In the genomic region with DNA sequence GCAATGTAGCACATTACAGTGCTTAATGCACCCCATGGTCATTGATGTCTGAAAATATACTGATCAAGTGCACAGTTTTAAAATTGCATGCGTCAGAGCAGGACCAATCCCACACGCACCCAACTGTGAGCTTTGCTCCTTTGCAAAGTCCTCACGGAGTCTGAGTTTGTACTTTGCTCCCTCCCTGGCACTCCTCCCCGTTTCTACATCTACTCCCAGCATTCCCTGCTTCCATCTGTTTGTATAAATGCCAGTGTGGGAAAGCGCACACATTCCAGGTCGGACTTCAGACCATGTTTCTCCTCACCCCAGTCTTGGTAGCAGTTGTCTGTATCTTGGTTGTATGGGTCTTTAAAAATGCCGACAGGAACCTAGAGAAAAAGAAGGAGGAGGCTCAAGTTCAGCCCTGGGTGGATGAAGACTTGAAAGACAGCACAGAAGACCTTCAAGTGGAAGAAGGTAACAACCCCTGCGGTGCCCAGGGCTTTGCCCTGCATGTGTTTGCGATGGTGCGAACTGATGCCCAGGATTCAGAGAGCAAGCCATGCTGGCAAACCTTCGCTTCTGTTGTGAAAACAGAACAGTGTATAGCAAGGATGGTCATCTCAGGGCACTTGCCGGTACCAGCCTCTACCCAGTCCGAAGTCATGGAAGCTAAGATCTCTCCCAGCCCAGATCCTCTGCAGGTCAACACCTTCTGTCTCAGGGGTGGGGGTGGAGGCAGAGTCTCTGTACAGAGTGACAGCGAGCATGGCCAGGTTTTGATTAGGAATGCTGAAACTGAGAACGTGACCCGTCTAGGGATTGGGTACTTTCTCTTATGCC, we compare ENCODE assay signal across 15 mouse cellular contexts. TPM values are rescaled to one million over a fixed set of nuclear protein-coding genes. Genes with fewer than 3 reads are reported as not detected.
A peak's percentile ranks its signal among the peaks of the same experiment; 100 is the strongest.
DNase-seq lines count a peak whose midpoint lies in the region; ATAC-seq and TF ChIP-seq lines count a peak whose summit lies in the region.
"Had no signal": no experiment of that assay in that cellular context is flagged by ENCODE, and none has a peak within 500 bp of the region (broad histone marks: within the 10 kb centered on the region; RNA-seq: fewer than 3 reads in every experiment).

A gene (plus strand): TSS at position 238 of the 825 bp plus-strand sequence.

- peak; percentile 23 to 39 for DNase-seq in cerebellum, postnatal 25 days
- peak; percentile 75 for DNase-seq in kidney, postnatal 14 days
- peak; percentile 54 for DNase-seq in liver, postnatal 0 days
- no peak for DNase-seq in gastrocnemius, postnatal 4 days (ENCODE audit: low spot score in 2 of 2)
- DNase-seq in spleen, postnatal 14 days (ENCODE audit: low spot score in 2 of 2) = no peak
- no peak for DNase-seq in left cerebral cortex, adult 18-20 months (ENCODE audit: low spot score in 2 of 2)
- DNase-seq: heart, postnatal 10 days; layer of hippocampus, adult 9-11 months had no signal

- no peak within 1 kb of the TSS for H3K27ac ChIP-seq in intestine, embryonic 16.5 days (ENCODE audit: low read length)
- H3K27ac ChIP-seq in liver, postnatal 0 days (ENCODE audit: low read depth) = no peak within 1 kb of the TSS
- H3K27ac ChIP-seq: embryonic facial prominence, embryonic 13.5 days; hindbrain, embryonic 15.5 days; lung, embryonic 15.5 days had no signal

- TF ChIP-seq CTCF in liver, postnatal 0 days (IDR thresholded peaks at IDR 0.05; ENCODE audit: low read depth) = no peak

- H3K9me3 ChIP-seq in intestine, embryonic 16.5 days (ENCODE audit: control insufficient read depth, low read length) = no peaks in the 10 kb centered on the region
- H3K9me3 ChIP-seq in liver, postnatal 0 days (ENCODE audit: low read length) = no peaks in the 10 kb centered on the region
- H3K9me3 ChIP-seq: embryonic facial prominence, embryonic 13.5 days; hindbrain, embryonic 15.5 days; lung, embryonic 15.5 days had no signal

- H3K36me3 ChIP-seq in intestine, embryonic 16.5 days (ENCODE audit: control insufficient read depth, insufficient read depth, low read length) = no peaks in the 10 kb centered on the region
- H3K36me3 ChIP-seq in liver, postnatal 0 days (replicated peaks; ENCODE audit: insufficient read depth, low read length) = no peaks in the 10 kb centered on the region
- H3K36me3 ChIP-seq: embryonic facial prominence, embryonic 13.5 days; hindbrain, embryonic 15.5 days; lung, embryonic 15.5 days had no signal

- H3K4me2 ChIP-seq in intestine, embryonic 16.5 days (ENCODE audit: low read depth, low read length) = peak within 1 kb of the TSS; percentile 32; the same call in 1 of the 2 replicates
- peak within 1 kb of the TSS; percentile 66 for H3K4me2 ChIP-seq in liver, postnatal 0 days (ENCODE audit: low read depth, low read length)
- H3K4me2 ChIP-seq: embryonic facial prominence, embryonic 13.5 days; hindbrain, embryonic 15.5 days; lung, embryonic 15.5 days had no signal

- WGBS in intestine, embryonic 16.5 days = 64% methylated on average over 16 of the region's 16 CpGs
- 65% methylated on average over 16 of the region's 16 CpGs for WGBS in liver, postnatal 0 days (ENCODE audit: insufficient replicate concordance)

- H3K4me3 ChIP-seq in intestine, embryonic 16.5 days (ENCODE audit: low read length) = no peak within 1 kb of the TSS
- peak within 1 kb of the TSS; percentile 34 for H3K4me3 ChIP-seq in liver, postnatal 0 days (ENCODE audit: low read depth, low read length)
- H3K4me3 ChIP-seq: embryonic facial prominence, embryonic 13.5 days; hindbrain, embryonic 15.5 days; lung, embryonic 15.5 days had no signal

- TF ChIP-seq EP300 in liver, postnatal 0 days (IDR thresholded peaks at IDR 0.05; ENCODE audit: low read depth) = no peak

- H3K27me3 ChIP-seq in intestine, embryonic 16.5 days (replicated peaks; ENCODE audit: control insufficient read depth, insufficient read depth, low read length) = no peaks in the 10 kb centered on the region
- no peaks in the 10 kb centered on the region for H3K27me3 ChIP-seq in liver, postnatal 0 days (ENCODE audit: insufficient read depth, low read length)
- H3K27me3 ChIP-seq: embryonic facial prominence, embryonic 13.5 days; hindbrain, embryonic 15.5 days; lung, embryonic 15.5 days had no signal

- ATAC-seq in cerebellum, adult (ENCODE audit: insufficient number of reproducible peaks, low FRiP score, low TSS enrichment) = no peak
- ATAC-seq in intestine, embryonic 16.5 days = peak; percentile 97
- peak; percentile 97 for ATAC-seq in liver, postnatal 0 days

- no peak within 1 kb of the TSS for H3K9ac ChIP-seq in intestine, embryonic 16.5 days (ENCODE audit: low read depth, low read length)
- H3K9ac ChIP-seq in liver, postnatal 0 days (replicated peaks) = peak within 1 kb of the TSS; percentile 50
- H3K9ac ChIP-seq: embryonic facial prominence, embryonic 13.5 days; hindbrain, embryonic 15.5 days; lung, embryonic 15.5 days had no signal

- H3K4me1 ChIP-seq in intestine, embryonic 16.5 days (ENCODE audit: control insufficient read depth, insufficient read depth, low read length) = peaks cover 9% of the 10 kb centered on the region
- peaks cover 4% of the 10 kb centered on the region; the same call in 1 of the 2 replicates for H3K4me1 ChIP-seq in liver, postnatal 0 days (ENCODE audit: insufficient read depth)

RNA-seq across cellular contexts. Expression of the gene that starts here (rescaled TPM):
- polyA plus RNA-seq in intestine, embryonic 16.5 days (2015; fragmentation: Nextera tagmentation; extraction: Ambion mirVana) = 7.5 and 7.6 TPM in 2 replicates
- polyA plus RNA-seq in liver, postnatal 0 days (2015; fragmentation: Nextera tagmentation; extraction: Ambion mirVana) = 43.4 and 46.5 TPM in 2 replicates
- under 1 TPM; 0.62 to 0.66 TPM for total RNA-seq in gastrocnemius, postnatal 4 days (2021)
- not detected for total RNA-seq in left cerebral cortex, adult 18-20 months (2021)
- total RNA-seq: heart, adult 8-10 months had no signal
- polyA plus RNA-seq: forebrain, embryonic 11.5 days had no signal

Comparison
In these comparisons a context has a peak if more than half of its experiments do, and no peak if none do; other contexts are left out.
1. DNase-seq: peak in cerebellum, postnatal 25 days (2 of 2), kidney, postnatal 14 days (single experiment) and liver, postnatal 0 days (single experiment); none in gastrocnemius, postnatal 4 days (0 of 2), spleen, postnatal 14 days (0 of 2) and left cerebral cortex, adult 18-20 months (0 of 2).